Mouse (Mus musculus) thymus, postnatal 10 days (tissue): Measurements from ENCODE around the gene Ccdc181.

Experiments used
- DNase-seq, 2 experiments: peaks; one replicate each; pipeline ENCODE4 v3.0.0; 2021; ENCODE audit warnings: low spot score in 2 of 2

Gene Ccdc181

DNA sequence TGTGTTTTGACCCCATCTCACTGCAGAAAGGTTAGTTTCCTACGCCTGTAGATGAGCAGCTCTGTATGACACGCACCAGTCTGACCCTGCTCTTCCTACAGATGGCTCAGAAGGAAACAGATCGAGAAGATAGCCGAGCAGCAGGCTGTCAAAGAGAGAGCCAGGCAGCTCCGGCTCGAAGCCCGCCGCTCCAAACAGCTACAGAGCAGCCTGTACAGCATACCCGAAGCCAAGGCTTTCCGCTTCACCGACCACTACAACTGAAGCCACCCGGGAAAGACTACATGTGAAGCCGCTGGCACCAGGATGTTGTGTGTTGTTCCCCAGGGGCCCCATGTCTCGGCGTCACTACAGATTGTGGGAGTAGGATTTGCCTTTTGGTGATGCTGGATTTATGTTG lies 12.0 kb downstream of the Ccdc181 start:
- DNase-seq: no peak

GRCm38 (mm10) chr1:164292040-164292439 lies 16.7 kb downstream of the Ccdc181 start:
- no peak for DNase-seq

DNA sequence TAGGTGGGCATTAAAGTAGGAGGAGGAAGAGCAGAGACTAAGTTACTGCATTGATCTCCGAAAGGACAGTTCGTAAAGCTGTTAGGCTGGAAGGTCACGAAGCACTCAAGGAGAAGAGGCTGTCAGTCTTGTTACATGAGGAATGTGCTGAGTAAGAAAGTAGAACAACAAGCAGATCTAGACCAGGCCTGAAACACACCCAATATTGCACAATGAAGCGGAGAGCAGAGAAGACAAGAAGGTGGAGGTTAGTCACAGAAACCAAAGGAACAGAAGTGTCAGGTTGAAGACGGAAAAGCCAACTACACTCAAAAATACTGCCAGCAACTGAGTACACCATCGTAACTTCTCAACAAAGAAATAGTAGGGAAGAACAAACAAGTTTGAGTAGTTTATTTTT lies 18.7 kb downstream of the Ccdc181 start:
- no peak for DNase-seq

DNA sequence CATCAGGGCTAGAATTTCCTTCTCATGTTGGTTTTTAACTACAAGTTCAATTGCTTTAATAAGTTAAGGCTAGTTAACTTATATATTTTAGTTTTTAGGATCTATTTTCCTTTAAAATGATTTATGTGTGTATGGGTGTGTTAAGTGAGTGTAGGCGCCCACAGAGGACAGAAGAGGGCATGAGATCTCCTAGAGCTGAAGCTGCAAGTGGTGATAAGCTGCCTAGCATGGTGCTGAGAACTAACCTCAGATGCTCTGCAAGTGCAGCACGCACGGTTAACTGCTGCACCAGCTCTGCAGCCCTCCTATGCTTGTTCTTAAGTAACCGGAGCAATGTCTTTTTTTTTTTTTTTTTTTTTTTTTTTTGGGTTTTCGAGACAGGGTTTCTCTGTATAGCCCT lies 21.1 kb downstream of the Ccdc181 start:
- DNase-seq: no peak

DNA sequence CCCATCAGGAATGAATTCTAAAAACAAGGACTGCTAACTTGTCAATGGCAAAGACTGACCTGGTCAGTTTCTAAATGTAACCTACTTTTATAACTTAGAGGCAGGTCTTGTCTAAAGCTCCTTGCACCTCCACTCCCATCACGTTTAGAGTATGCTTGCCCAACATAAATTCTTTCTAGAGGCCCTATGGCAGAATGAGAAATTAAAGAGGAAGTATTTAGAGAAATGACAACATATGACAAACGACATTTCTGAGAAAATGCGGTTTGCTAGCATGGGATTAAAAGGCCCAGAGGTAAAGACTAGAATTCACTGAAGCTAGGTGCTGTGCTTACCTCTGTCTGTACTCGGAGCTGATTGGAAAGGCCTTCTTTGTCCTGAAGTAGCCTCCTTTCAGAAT lies 26.6 kb downstream of the Ccdc181 start:
- no peak for DNase-seq

- DNase-seq: no peak
These were observed 28.4 kb downstream of the Ccdc181 start, which contains the start of gene Nme7 for GRCm38 (mm10) chr1:164303821-164304220. Gene Nme7, plus strand, starts transcription at chr1:164304121.

- peak; percentile 97 to 99 for DNase-seq
These were observed 31.9 kb downstream of the Ccdc181 start, which contains the start of gene Blzf1 for GRCm38 (mm10) chr1:164307124-164307751. Gene Blzf1, minus strand, starts transcription at chr1:164307489.

- no peak for DNase-seq
These were observed 32.5 kb downstream of the Ccdc181 start for GRCm38 (mm10) chr1:164307922-164308321.

- no peak for DNase-seq
These were observed 38.7 kb downstream of the Ccdc181 start for GRCm38 (mm10) chr1:164314085-164314484.

GRCm38 (mm10) chr1:164315266-164315665 lies 39.9 kb downstream of the Ccdc181 start:
- DNase-seq: peak; percentile 21 to 46

DNA sequence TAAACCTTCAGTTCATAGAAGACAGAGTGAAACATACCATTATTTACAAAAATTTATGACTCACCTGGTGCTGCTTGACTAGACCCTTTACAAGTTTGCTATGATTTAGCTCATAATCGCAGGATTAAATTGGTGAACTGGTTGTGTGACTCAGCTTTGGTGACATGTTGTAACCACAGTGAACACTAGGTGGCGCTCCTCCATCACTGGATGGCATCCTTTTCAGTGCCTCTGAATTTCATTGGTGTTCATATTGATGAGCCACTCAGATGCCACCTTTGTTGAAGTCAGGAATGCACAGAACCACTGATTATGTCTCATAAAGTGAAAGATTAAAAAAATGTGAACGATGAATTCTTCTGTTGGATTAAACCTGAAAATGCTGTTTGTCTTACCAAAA lies 41.3 kb downstream of the Ccdc181 start:
- peak; percentile 30 to 76 for DNase-seq

- DNase-seq: no peak
These were observed 41.9 kb downstream of the Ccdc181 start for GRCm38 (mm10) chr1:164317261-164317660.

- no peak for DNase-seq
These were observed 43.1 kb downstream of the Ccdc181 start for GRCm38 (mm10) chr1:164318474-164318873.

- DNase-seq: no peak
These were observed 44.3 kb downstream of the Ccdc181 start for GRCm38 (mm10) chr1:164319542-164320140.

GRCm38 (mm10) chr1:164320731-164321130 lies 45.3 kb downstream of the Ccdc181 start:
- no peak for DNase-seq

DNA sequence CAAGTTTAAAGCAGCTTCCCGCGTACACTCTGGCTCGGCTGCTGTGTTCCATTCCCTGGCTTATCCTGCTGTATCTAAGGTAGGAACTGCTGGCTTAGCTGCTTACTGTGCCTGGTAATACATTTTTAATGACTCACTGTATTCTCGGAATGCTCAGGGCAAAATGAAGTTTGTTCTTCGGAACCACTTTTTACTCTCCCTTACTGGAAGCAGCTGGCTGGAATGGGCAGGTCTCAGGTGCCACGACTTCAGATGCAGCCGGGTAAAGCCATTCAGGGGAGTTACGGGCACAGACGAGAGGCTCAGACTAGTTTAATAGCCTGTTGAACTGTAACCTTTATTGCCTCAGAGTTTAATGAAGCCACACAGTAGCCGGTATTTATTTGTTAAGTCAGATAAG lies 46.0 kb downstream of the Ccdc181 start:
- no peak for DNase-seq

- no peak for DNase-seq
These were observed 47.7 kb downstream of the Ccdc181 start for GRCm38 (mm10) chr1:164322987-164323650.

- no peak for DNase-seq
These were observed 48.8 kb downstream of the Ccdc181 start for GRCm38 (mm10) chr1:164324221-164324620.

DNA sequence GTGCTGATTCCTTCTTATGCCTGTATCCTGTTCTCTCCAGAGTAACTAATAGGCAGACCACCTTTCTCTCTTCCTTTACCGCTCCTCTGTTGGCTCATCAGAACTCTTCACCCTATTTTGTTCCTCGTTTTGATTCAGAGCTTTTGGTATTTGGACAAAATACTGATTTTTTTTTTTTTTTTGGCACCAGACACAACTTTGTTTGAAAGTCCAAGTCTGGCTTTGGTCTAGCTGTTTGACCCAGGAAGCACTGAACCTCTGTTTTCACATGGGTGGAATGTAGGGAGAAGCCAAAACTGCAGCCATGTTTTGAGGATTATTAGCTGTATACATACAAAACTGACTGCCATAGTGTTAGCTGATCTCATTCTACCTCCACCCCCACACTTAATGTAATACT lies 49.5 kb downstream of the Ccdc181 start:
- no peak for DNase-seq

- DNase-seq: no peak
These were observed 51.3 kb downstream of the Ccdc181 start for GRCm38 (mm10) chr1:164326600-164327155.

DNA sequence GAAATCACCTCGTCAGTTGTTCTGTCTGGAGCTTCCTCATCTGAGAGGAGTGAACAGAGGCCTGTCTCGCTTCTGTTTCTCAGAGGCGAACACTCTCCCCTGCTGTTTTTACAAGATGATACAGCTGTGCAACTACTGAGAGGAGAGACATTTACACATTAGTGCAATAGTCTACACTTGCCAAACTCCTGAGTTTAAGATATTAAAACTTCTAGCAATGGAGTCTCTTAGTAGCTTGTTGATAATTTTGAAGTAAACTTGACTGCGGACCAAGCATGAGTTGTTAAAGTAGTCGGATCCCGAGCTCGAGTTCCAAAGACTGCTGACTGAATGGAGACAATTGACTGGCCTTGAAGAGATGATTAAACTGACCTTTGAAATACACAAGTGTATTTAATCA lies 52.4 kb downstream of the Ccdc181 start:
- no peak for DNase-seq

DNA sequence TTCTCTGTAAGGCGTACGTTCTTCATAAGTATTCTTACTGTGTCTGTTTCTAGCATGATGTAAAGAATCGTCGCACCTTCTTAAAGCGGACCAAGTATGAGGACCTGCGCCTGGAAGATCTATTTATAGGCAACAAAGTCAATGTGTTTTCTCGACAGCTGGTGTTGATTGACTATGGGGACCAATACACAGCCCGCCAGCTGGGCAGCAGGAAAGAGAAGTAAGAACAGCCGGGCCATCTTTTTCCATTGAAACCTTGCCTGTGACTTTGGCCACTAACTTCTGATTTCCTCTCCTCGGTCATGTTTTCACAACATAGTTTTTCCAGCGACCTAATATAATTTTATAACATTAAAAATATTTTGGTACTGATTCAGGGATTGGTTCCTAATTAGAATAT lies 57.2 kb downstream of the Ccdc181 start:
- DNase-seq: no peak

DNA sequence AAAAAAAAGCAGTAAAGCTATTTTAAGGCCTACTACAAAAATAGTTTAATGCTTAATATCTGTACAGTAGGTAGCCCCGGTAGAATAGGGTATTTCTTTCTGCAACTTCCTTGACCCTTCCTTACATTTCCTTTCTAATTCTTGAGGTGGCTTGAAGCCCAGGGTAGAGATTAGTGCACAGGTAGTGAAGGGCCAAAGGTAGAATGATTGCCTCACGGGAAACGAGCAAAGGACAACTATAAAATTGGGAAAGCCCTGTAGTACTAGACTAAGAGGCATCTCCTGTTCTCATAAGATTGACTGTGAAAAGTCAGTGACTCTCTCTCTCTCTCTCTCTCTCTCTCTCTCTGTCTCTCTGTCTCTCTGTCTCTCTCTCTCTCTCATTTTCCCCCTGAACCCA lies 60.0 kb downstream of the Ccdc181 start:
- no peak for DNase-seq
